Mouse (Mus musculus) lung, postnatal 10 days (tissue): ENCODE measurements at regions not wholly inside any gene's neighbourhood (a gene's known extent, or its start where the extent isn't known, plus 50 kb on each side); places are given as distances from the start of the nearest gene placed in this dataset.
A peak's percentile ranks its signal among the peaks of the same experiment; 100 is the strongest.

ENCODE experiments used
- DNase-seq: peaks from one replicate; pipeline ENCODE4 v3.0.0; 2021

DNA sequence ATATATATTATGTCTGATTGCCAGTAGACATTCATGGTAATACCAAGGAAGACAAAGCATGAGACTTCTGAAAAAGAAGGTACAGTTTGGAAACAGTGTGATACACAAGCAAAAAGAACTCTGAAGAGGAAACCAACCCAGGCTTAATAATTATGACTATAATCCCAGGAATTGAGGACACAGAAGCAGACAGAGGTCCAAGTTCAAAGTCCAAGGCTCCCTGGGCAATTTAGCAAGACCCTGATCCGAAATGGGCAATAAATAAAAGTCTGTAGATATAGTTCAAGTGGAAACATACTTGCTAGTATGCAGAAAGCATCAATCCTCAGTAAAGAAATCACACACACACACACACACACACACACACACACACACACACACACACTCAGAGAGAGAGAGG is 2618.7 kb upstream of the Gm7489 start:
- DNase-seq, result no peak

- peak; percentile 3 for DNase-seq
Measured at GRCm38 (mm10) chr15:51271632-51272312, 2612.9 kb upstream of the Gm7489 start.

DNA sequence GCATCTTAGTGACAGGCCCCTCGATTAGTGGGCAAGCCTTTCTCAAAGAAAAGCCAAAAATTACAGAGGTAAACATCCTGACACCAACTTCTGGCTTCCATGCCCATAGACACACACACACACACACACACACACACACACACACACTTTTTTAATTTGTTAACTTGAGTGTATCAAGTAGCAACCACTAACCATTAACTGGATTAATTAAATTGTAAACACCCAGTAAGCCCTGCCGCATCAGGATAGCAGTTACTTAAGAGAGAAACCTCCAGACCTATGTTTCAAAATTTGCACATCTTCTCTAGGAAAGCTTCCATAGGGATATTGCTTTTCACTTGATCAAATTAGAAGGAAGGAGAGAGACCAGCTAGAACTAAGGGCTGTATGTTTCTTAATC is 2599.4 kb upstream of the Gm7489 start:
- no peak for DNase-seq

DNA sequence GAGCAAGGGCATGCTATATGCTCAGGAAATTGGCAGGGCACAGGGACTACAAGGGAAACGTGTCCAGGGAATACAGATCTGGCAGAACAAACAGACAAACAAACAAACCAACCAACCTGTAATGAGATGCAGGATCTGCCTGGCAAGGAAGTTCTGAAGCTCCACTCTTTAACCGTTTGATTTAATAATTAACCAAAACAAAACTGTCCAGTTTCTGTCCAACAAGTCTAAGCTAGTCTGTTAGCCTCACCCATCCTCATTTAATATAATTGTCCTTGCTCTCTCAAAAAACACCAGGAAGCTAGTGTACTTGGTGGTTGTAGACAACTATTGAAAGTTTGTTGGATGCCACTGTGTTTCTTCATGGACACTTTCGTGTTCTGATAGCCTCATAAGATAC is 2598.4 kb upstream of the Gm7489 start:
- DNase-seq, result no peak

GRCm38 (mm10) chr15:51288911-51289432 is 2595.7 kb upstream of the Gm7489 start:
- no peak for DNase-seq

GRCm38 (mm10) chr15:51289916-51290315 is 2594.8 kb upstream of the Gm7489 start:
- DNase-seq, result no peak

DNA sequence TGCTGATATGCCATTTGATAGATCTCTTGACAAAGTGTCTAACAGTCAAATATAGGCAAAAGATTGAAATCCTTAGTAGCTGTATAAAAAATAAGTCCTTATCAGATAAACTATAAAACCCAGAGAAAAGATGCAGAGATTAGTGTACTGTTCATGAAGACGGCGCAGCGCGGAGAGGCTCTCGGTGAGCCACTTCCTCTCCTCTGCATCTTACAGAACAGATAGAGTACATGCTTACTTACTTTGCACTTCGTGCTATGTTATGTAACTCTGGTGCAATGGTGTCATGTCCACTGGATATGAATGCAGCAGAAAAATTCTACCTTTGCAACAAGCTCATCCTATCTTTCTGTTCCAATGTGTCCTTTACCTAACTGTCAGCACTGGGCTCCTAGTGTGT is 2593.5 kb upstream of the Gm7489 start:
- DNase-seq, result no peak

GRCm38 (mm10) chr15:51296841-51297240 is 2587.9 kb upstream of the Gm7489 start:
- no peak for DNase-seq

DNA sequence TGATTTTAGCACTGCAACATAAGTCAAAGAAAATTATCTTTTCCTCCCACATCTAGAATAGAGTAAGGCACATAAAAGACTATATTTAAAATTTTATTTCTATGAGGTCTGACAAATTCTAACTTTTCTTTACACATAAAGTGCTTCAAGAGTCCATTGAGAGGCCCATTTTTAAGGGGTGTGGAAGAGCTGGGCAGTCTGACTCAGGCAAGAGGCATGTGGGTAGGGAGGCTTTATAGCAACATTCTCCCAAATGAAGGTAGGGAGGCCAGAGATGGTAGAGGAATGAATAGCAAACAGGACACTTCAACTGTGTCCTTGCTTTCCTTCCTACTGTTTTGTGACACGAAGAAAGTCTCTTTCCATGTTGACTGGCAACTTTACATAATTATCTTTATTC is 2566.6 kb upstream of the Gm7489 start:
- no peak for DNase-seq

DNA sequence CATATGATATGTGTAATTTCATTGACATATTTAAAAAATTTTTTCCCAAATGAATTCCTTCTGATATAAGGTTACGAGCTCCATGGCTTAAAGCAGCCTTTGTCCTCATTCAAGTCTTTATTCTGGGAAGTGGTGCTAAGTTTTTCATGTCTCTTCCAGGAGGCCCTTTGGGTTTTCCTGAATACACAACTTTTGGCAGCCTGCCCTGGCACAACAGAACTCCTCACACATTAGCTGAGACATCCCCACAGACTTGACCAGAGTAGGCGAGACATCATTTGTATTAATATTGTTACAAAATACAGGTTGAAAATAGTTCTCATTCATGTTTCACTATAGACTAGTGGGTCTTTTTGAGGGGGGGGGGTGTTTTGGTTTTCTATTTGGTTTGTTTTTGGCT is 2565.9 kb upstream of the Gm7489 start:
- no peak for DNase-seq

GRCm38 (mm10) chr15:51320366-51320894 is 2564.3 kb upstream of the Gm7489 start:
- no peak for DNase-seq

GRCm38 (mm10) chr15:51323284-51323683 is 2561.4 kb upstream of the Gm7489 start:
- no peak for DNase-seq

- no peak for DNase-seq
Measured at GRCm38 (mm10) chr15:51324211-51324610, 2560.5 kb upstream of the Gm7489 start.

DNA sequence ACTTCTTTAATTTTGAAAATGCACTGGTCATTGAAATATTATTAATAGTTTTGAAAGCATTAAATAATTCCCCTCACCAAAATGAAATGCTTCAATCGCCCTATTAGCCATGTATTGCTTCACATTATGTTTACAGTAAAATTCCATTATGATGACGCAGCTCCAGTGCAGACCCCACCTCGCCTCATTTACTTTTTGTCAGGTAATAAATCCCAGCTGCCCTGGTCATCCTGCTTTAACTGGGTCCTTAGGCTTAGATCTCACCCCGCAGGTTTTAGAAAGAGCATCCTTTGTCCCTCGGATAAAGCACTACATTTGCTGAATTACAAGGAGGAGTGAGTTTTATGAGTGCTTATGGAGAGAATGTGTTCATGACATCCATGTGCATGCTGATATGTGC is 2557.0 kb upstream of the Gm7489 start:
- no peak for DNase-seq

GRCm38 (mm10) chr15:51336441-51336840 is 2548.3 kb upstream of the Gm7489 start:
- DNase-seq, result no peak

- DNase-seq, result no peak
Measured at GRCm38 (mm10) chr15:51346301-51346700, 2538.4 kb upstream of the Gm7489 start.

GRCm38 (mm10) chr15:51363391-51363790 is 2521.3 kb upstream of the Gm7489 start:
- no peak for DNase-seq

- DNase-seq, result no peak
Measured at GRCm38 (mm10) chr15:51371162-51371561, 2513.5 kb upstream of the Gm7489 start.

GRCm38 (mm10) chr15:51390383-51390782 is 2494.3 kb upstream of the Gm7489 start:
- DNase-seq, result no peak

DNA sequence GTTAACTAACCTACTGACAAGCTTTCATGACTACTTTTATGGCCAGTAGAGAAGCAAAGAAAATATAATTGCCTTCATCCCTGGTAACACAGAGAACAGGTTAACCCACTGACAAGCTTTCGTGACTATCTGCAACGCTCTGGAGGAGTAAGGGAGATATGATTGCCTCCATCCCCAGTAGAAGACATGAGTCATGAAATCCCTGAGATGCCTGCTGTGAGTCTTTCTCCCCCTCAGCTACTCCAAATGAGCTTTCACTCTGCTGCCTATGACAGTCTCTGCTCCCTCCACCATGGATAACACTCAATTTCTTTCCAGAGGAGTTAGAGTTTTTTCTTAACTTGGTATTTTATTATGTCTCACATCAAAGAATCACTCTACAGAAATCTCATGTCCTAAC is 2493.4 kb upstream of the Gm7489 start:
- no peak for DNase-seq

- no peak for DNase-seq
Measured at GRCm38 (mm10) chr15:51392449-51393405, 2492.0 kb upstream of the Gm7489 start.

- no peak for DNase-seq
Measured at GRCm38 (mm10) chr15:51395961-51396360, 2488.7 kb upstream of the Gm7489 start.

DNA sequence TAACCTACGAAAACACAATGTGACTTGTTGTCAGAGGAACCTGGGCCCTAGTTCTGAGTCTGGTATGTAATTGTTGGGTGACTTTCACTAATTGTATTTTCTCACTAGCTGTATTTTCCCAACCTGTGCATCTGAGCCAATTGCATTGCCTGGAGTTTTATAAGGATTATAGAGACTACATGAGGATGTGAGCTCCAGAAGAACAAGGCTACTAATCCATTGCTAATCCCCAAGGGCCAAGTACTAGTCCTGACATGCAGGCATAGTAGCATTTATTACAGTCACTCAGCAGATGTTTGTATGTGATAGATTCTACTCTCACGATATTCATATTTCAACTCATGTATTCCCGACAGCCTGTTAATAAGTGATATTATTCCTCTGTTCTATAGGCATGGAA is 2481.1 kb upstream of the Gm7489 start:
- no peak for DNase-seq
